Mouse (Mus musculus): ENCODE measurements around the gene Zfp536. TPM values are rescaled to one million over a fixed set of nuclear protein-coding genes. Genes with fewer than 3 reads are reported as not detected.

Gene Zfp536
- total and polyA plus RNA-seq, 2 experiments from 2014 or later, result 3.3 to 16.4 TPM

DNA sequence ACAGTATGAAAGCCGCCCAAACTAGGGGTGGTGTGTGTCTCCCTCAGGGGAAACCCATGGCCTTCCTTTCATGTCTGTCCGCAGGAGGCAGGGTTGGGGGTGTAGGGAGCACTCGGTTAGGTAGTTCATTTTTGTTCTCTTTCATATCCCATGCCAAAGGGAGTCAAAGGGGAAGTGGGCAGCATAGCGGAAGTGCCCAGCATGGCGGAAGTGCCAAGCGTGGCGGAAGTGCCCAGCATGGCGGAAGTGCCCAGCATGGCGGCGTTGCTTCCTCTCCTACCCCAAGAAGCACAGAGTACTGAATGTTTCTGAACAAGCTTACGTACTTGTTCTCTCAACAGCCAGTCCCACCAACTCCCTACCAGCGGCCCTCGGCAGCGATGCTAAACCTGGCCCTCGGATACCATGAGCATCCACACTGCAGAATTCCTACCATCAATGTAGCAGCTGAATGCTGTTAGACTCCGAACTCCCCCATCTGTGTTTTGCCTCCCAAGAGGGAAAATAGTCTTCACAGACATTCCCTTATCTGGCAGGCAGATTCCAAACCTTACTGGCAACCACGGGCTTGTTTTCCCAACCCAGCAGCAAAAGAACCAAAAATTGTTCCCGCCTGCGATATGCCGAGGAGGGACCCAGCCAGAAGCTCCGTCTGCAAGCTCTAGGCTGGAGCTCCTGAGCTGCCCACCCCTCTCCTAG, 125.4 kb downstream of the Zfp536 start:
- H3K9me3 ChIP-seq (replicated peaks; ENCODE audit: control insufficient read depth, low read length), result no peaks in the 10 kb centered on the region
- H3K27ac ChIP-seq (ENCODE audit: low read depth), result no peak overlapping the region
- ATAC-seq (ENCODE audit: insufficient read depth, low read depth) (no peak), DNase-seq (ENCODE audit: low spot score) (no peak)
- H3K4me2 ChIP-seq (ENCODE audit: low read depth, low read length), result no peak overlapping the region
- H3K9ac ChIP-seq (replicated peaks; ENCODE audit: low read depth, low read length), result no peak overlapping the region
- no peaks in the 10 kb centered on the region for H3K36me3 ChIP-seq (replicated peaks; ENCODE audit: control insufficient read depth, insufficient read depth, low read length)
- no peaks in the 10 kb centered on the region for H3K4me1 ChIP-seq (ENCODE audit: control insufficient read depth, insufficient read depth)
- H3K4me3 ChIP-seq (ENCODE audit: low read depth, low read length), result no peak overlapping the region
- 78% methylated on average over 21 of the region's 21 CpGs for WGBS
- no peak for TF ChIP-seq EP300 (IDR thresholded peaks at IDR 0.05; ENCODE audit: low read depth)
- no peaks in the 10 kb centered on the region for H3K27me3 ChIP-seq (ENCODE audit: control insufficient read depth, insufficient read depth, low read length)

DNA sequence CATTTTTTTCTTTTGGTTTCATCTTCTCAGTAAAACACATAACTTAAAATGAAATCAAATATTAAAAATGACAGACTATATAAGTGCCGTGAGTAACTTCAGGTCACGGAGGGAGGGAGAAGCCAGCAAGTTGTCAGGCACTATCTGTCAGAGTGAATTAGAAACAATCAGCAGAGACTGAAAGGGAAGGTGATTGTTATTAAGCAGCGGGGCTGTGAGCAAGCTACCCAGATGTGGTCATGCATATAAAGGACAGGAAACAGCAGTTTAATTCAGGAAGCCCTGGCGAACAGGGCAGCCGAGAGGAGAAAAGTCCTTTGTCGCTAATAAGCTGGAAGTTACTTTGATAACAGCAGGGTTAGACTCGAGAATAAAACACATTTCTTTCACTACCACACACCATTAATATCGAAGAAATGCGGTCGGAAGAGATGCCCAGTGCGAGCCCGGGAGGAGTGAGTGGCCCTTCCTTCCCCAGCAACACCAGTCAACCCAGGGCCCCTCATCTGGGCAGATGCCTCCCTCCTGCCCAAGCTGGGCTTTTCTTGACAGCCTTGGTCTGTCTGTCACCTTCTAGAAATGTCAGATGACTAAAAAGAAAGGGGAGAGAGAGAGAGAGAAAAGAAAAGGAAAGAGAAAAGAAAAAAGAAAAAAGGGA, 133.6 kb downstream of the Zfp536 start:
- Histone ChIP-seq H3K27ac (ENCODE audit: low read depth) (no peak overlapping the region), H3K4me3 (ENCODE audit: low read depth, low read length) (no peak overlapping the region), H3K4me1 (ENCODE audit: control insufficient read depth, insufficient read depth) (no peaks in the 10 kb centered on the region), H3K4me2 (ENCODE audit: low read depth, low read length) (no peak overlapping the region), H3K9me3 (replicated peaks; ENCODE audit: control insufficient read depth, low read length) (no peaks in the 10 kb centered on the region), H3K36me3 (replicated peaks; ENCODE audit: control insufficient read depth, insufficient read depth, low read length) (no peaks in the 10 kb centered on the region), H3K9ac (replicated peaks; ENCODE audit: low read depth, low read length) (no peak overlapping the region), H3K27me3 (ENCODE audit: control insufficient read depth, insufficient read depth, low read length) (no peaks in the 10 kb centered on the region)
- no peak for TF ChIP-seq EP300 (IDR thresholded peaks at IDR 0.05; ENCODE audit: low read depth)
- TF ChIP-seq CTCF (IDR thresholded peaks at IDR 0.05; ENCODE audit: low read depth), result no peak
- WGBS, result 49% methylated on average over 12 of the region's 12 CpGs
- DNase-seq (ENCODE audit: low spot score) (peak; percentile 9), ATAC-seq (ENCODE audit: insufficient read depth, low read depth) (no peak)

- Histone ChIP-seq H3K27me3 (ENCODE audit: control insufficient read depth, insufficient read depth, low read length) (no peaks in the 10 kb centered on the region; the same call in 1 of the 2 replicates), H3K9me3 (replicated peaks; ENCODE audit: control insufficient read depth, low read length) (no peaks in the 10 kb centered on the region), H3K27ac (ENCODE audit: low read depth) (no peak overlapping the region), H3K9ac (replicated peaks; ENCODE audit: low read depth, low read length) (no peak overlapping the region), H3K4me2 (ENCODE audit: low read depth, low read length) (no peak overlapping the region), H3K4me1 (ENCODE audit: control insufficient read depth, insufficient read depth) (no peaks in the 10 kb centered on the region), H3K4me3 (ENCODE audit: low read depth, low read length) (no peak overlapping the region), H3K36me3 (replicated peaks; ENCODE audit: control insufficient read depth, insufficient read depth, low read length) (no peaks in the 10 kb centered on the region)
- DNase-seq (ENCODE audit: low spot score), result no peak
- TF ChIP-seq CTCF (IDR thresholded peaks at IDR 0.05; ENCODE audit: low read depth), result no peak
- no peak for TF ChIP-seq EP300 (IDR thresholded peaks at IDR 0.05; ENCODE audit: low read depth)
- no peak for ATAC-seq (ENCODE audit: insufficient read depth, low read depth)
- WGBS, result 60% methylated on average over 5 of the region's 5 CpGs
These were observed 138.6 kb downstream of the Zfp536 start for GRCm38 (mm10) chr7:37634812-37635211.

- no peak for ATAC-seq (ENCODE audit: insufficient read depth, low read depth)
- Histone ChIP-seq H3K9me3 (replicated peaks; ENCODE audit: control insufficient read depth, low read length) (no peaks in the 10 kb centered on the region), H3K36me3 (replicated peaks; ENCODE audit: control insufficient read depth, insufficient read depth, low read length) (no peaks in the 10 kb centered on the region), H3K27me3 (ENCODE audit: control insufficient read depth, insufficient read depth, low read length) (peaks cover 3% of the 10 kb centered on the region; the same call in 1 of the 2 replicates), H3K9ac (replicated peaks; ENCODE audit: low read depth, low read length) (no peak overlapping the region), H3K27ac (ENCODE audit: low read depth) (no peak overlapping the region), H3K4me3 (ENCODE audit: low read depth, low read length) (no peak overlapping the region), H3K4me1 (ENCODE audit: control insufficient read depth, insufficient read depth) (no peaks in the 10 kb centered on the region), H3K4me2 (ENCODE audit: low read depth, low read length) (no peak overlapping the region)
- TF ChIP-seq CTCF (IDR thresholded peaks at IDR 0.05; ENCODE audit: low read depth), result no peak
- no peak for TF ChIP-seq EP300 (IDR thresholded peaks at IDR 0.05; ENCODE audit: low read depth)
- no peak for DNase-seq (ENCODE audit: low spot score)
- WGBS, result 87% methylated on average over 7 of the region's 7 CpGs
These were observed 143.0 kb downstream of the Zfp536 start for GRCm38 (mm10) chr7:37630410-37630809.

GRCm38 (mm10) chr7:37627897-37628510, 145.4 kb downstream of the Zfp536 start:
- Histone ChIP-seq H3K4me2 (ENCODE audit: low read depth, low read length) (no peak overlapping the region), H3K27ac (ENCODE audit: low read depth) (no peak overlapping the region), H3K27me3 (ENCODE audit: control insufficient read depth, insufficient read depth, low read length) (peaks cover 11% of the 10 kb centered on the region; the same call in 1 of the 2 replicates), H3K9ac (replicated peaks; ENCODE audit: low read depth, low read length) (no peak overlapping the region), H3K36me3 (replicated peaks; ENCODE audit: control insufficient read depth, insufficient read depth, low read length) (no peaks in the 10 kb centered on the region), H3K4me3 (ENCODE audit: low read depth, low read length) (no peak overlapping the region), H3K4me1 (ENCODE audit: control insufficient read depth, insufficient read depth) (0 out of 2 replicates have a peak, but pooled peaks cover 5% of the 10 kb centered on the region), H3K9me3 (replicated peaks; ENCODE audit: control insufficient read depth, low read length) (no peaks in the 10 kb centered on the region)
- ATAC-seq (ENCODE audit: insufficient read depth, low read depth), result no peak
- 74% methylated on average over 6 of the region's 6 CpGs for WGBS
- DNase-seq (ENCODE audit: low spot score), result no peak
- no peak for TF ChIP-seq CTCF (IDR thresholded peaks at IDR 0.05; ENCODE audit: low read depth)
- no peak for TF ChIP-seq EP300 (IDR thresholded peaks at IDR 0.05; ENCODE audit: low read depth)

All from heart, postnatal 0 days (tissue).